Mouse (Mus musculus): ENCODE measurements around the gene Thpo. TPM values are rescaled to one million over a fixed set of nuclear protein-coding genes. Genes with fewer than 3 reads are reported as not detected.
A peak's percentile ranks its signal among the peaks of the same experiment; 100 is the strongest.

Thpo gene
- total and polyA plus RNA-seq, 2 experiments from 2014 or later: 0.51 to 1.0 TPM

DNA sequence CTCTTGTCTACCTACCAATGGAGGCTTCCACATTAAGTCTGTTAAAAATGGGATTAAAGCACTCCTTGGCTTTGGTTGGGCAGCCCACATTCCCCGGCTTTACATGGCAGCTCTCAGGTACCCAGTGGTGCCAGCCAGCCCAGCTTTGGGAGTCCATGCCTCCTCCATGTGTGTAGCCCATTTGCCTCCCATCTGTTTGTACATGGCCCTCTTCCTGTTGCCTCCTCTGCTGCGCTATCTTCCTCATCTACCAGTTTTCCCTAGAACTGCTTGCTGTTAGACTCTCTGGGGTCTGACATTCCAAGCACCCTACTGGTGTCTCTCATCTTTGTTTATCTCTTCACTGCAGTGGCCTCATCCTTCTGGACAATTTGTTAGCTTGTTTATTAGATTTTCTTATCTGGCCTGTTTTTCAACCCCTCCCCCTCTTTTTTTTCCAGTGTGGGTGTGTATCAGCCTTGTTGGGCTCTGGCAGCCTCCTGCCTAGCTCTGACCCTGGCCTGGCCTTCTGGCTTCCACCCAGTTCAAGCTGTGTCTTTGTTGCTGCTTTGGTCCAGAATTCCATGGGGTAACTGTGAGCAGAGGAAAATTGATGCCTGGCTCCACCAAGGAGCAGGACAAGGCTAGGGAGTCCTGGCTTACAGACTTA lies 27.8 kb downstream of the Thpo start:
- Histone ChIP-seq H3K4me2 (ENCODE audit: low read depth) (no peak overlapping the region), H3K27ac (ENCODE audit: low read depth, low read length) (no peak overlapping the region), H3K27me3 (ENCODE audit: insufficient read depth, low read length) (no peaks in the 10 kb centered on the region), H3K9me3 (ENCODE audit: low read length) (no peaks in the 10 kb centered on the region), H3K9ac (no peak overlapping the region), H3K4me3 (ENCODE audit: low read depth, low read length) (no peak overlapping the region), H3K4me1 (ENCODE audit: insufficient read depth) (no peaks in the 10 kb centered on the region), H3K36me3 (ENCODE audit: insufficient read depth) (peaks cover 37% of the 10 kb centered on the region)
- WGBS: 83% methylated on average over 2 of the region's 2 CpGs
- DNase-seq (no peak), ATAC-seq (no peak)
- TF ChIP-seq CTCF (IDR thresholded peaks at IDR 0.05; ENCODE audit: low read depth): no peak

GRCm38 (mm10) chr16:20705786-20706185 lies 28.5 kb downstream of the Thpo start:
- Histone ChIP-seq H3K4me2 (ENCODE audit: low read depth) (no peak overlapping the region), H3K9ac (no peak overlapping the region), H3K9me3 (ENCODE audit: low read length) (no peaks in the 10 kb centered on the region), H3K27me3 (ENCODE audit: insufficient read depth, low read length) (no peaks in the 10 kb centered on the region), H3K4me1 (ENCODE audit: insufficient read depth) (no peaks in the 10 kb centered on the region), H3K36me3 (ENCODE audit: insufficient read depth) (peaks cover 43% of the 10 kb centered on the region), H3K4me3 (ENCODE audit: low read depth, low read length) (no peak overlapping the region), H3K27ac (ENCODE audit: low read depth, low read length) (no peak overlapping the region)
- 77% methylated on average over 3 of the region's 3 CpGs for WGBS
- TF ChIP-seq CTCF (IDR thresholded peaks at IDR 0.05; ENCODE audit: low read depth): no peak
- DNase-seq (no peak), ATAC-seq (no peak)

- peaks cover 51% of the 10 kb centered on the region for H3K36me3 ChIP-seq (ENCODE audit: insufficient read depth)
- WGBS: 74% methylated on average over 6 of the region's 6 CpGs
- DNase-seq: no peak
- no peak overlapping the region for H3K9ac ChIP-seq
- H3K9me3 ChIP-seq (ENCODE audit: low read length): no peaks in the 10 kb centered on the region
- no peak overlapping the region for H3K4me3 ChIP-seq (ENCODE audit: low read depth, low read length)
- H3K27ac ChIP-seq (ENCODE audit: low read depth, low read length): no peak overlapping the region
- H3K4me2 ChIP-seq (ENCODE audit: low read depth): no peak overlapping the region
- no peak for TF ChIP-seq CTCF (IDR thresholded peaks at IDR 0.05; ENCODE audit: low read depth)
- H3K27me3 ChIP-seq (ENCODE audit: insufficient read depth, low read length): no peaks in the 10 kb centered on the region
- no peak for ATAC-seq
- no peaks in the 10 kb centered on the region for H3K4me1 ChIP-seq (ENCODE audit: insufficient read depth)
Observed at GRCm38 (mm10) chr16:20703699-20704400, 30.5 kb downstream of the Thpo start.

- Histone ChIP-seq H3K27me3 (ENCODE audit: insufficient read depth, low read length) (no peaks in the 10 kb centered on the region), H3K27ac (ENCODE audit: low read depth, low read length) (no peak overlapping the region), H3K4me2 (ENCODE audit: low read depth) (no peak overlapping the region), H3K4me3 (ENCODE audit: low read depth, low read length) (no peak overlapping the region), H3K9ac (no peak overlapping the region), H3K9me3 (ENCODE audit: low read length) (no peaks in the 10 kb centered on the region), H3K4me1 (ENCODE audit: insufficient read depth) (no peaks in the 10 kb centered on the region), H3K36me3 (ENCODE audit: insufficient read depth) (peaks cover 50% of the 10 kb centered on the region)
- 92% methylated on average over 10 of the region's 10 CpGs for WGBS
- no peak for TF ChIP-seq CTCF (IDR thresholded peaks at IDR 0.05; ENCODE audit: low read depth)
- ATAC-seq (no peak), DNase-seq (no peak)
Observed at GRCm38 (mm10) chr16:20703071-20703470, 31.2 kb downstream of the Thpo start.

DNA sequence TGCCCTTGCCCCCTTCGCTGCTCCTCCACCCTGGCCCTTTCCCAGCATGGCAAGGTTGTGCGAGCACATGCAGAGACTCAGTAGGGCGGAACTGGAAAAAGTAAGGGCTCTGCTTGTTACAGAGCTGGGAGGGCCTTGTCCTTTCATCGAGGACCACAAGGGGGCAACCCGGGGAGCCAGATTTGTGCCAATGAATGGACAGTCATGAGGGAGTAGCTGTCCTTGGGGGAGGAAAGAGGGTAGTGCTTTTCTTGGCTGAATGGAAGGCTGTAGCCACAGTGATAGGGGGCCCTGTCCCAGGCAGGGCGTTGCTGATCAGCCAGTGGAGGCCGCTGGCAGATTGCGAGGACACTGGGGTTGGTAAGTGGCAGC lies 31.8 kb downstream of the Thpo start:
- Histone ChIP-seq H3K9ac (no peak overlapping the region), H3K4me1 (ENCODE audit: insufficient read depth) (no peaks in the 10 kb centered on the region), H3K4me2 (ENCODE audit: low read depth) (no peak overlapping the region), H3K27ac (ENCODE audit: low read depth, low read length) (no peak overlapping the region), H3K9me3 (ENCODE audit: low read length) (no peaks in the 10 kb centered on the region), H3K36me3 (ENCODE audit: insufficient read depth) (peaks cover 44% of the 10 kb centered on the region), H3K27me3 (ENCODE audit: insufficient read depth, low read length) (no peaks in the 10 kb centered on the region), H3K4me3 (ENCODE audit: low read depth, low read length) (no peak overlapping the region)
- peak; percentile 80 for ATAC-seq
- WGBS: 8% methylated on average over 8 of the region's 8 CpGs
- TF ChIP-seq CTCF (IDR thresholded peaks at IDR 0.05; ENCODE audit: low read depth): peak; percentile 78
- peak; percentile 71 for DNase-seq

- Histone ChIP-seq H3K4me3 (ENCODE audit: low read depth, low read length) (no peak overlapping the region), H3K36me3 (ENCODE audit: insufficient read depth) (peaks cover 39% of the 10 kb centered on the region), H3K27ac (ENCODE audit: low read depth, low read length) (no peak overlapping the region), H3K4me2 (ENCODE audit: low read depth) (no peak overlapping the region), H3K9me3 (ENCODE audit: low read length) (no peaks in the 10 kb centered on the region), H3K4me1 (ENCODE audit: insufficient read depth) (no peaks in the 10 kb centered on the region), H3K9ac (no peak overlapping the region), H3K27me3 (ENCODE audit: insufficient read depth, low read length) (no peaks in the 10 kb centered on the region)
- ATAC-seq (peak; percentile 10; the same call in 1 of the 2 replicates), DNase-seq (no peak)
- 17% methylated on average over 11 of the region's 12 CpGs for WGBS
- no peak for TF ChIP-seq CTCF (IDR thresholded peaks at IDR 0.05; ENCODE audit: low read depth)
Observed at GRCm38 (mm10) chr16:20701729-20702521, 32.4 kb downstream of the Thpo start.

DNA sequence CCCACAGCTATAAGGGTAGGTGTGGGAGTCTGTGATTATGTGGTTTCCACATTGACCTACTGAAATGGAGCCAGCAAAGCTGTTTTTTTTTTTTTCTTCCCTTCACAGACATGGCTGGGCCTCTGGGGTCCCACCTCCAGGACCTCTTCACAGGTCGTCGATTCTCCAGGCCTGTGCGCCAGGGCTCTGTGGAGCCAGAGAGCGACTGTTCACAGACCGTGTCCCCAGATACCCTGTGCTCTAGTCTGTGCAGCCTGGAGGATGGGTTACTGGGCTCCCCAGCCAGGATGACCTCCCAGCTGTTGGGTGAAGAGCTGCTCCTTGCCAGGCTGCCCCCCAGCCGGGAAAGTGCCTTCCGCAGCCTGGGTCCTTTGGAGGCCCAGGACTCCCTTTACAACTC lies 33.0 kb downstream of the Thpo start:
- H3K4me3 ChIP-seq (ENCODE audit: low read depth, low read length): no peak overlapping the region
- WGBS: 43% methylated on average over 7 of the region's 7 CpGs
- H3K9me3 ChIP-seq (ENCODE audit: low read length): no peaks in the 10 kb centered on the region
- TF ChIP-seq CTCF (IDR thresholded peaks at IDR 0.05; ENCODE audit: low read depth): no peak
- DNase-seq (no peak), ATAC-seq (no peak)
- peaks cover 35% of the 10 kb centered on the region for H3K36me3 ChIP-seq (ENCODE audit: insufficient read depth)
- H3K9ac ChIP-seq: no peak overlapping the region
- no peak overlapping the region for H3K4me2 ChIP-seq (ENCODE audit: low read depth)
- H3K27me3 ChIP-seq (ENCODE audit: insufficient read depth, low read length): no peaks in the 10 kb centered on the region
- no peaks in the 10 kb centered on the region for H3K4me1 ChIP-seq (ENCODE audit: insufficient read depth)
- no peak overlapping the region for H3K27ac ChIP-seq (ENCODE audit: low read depth, low read length)

All from forebrain, postnatal 0 days (tissue).